Mouse (Mus musculus): ENCODE measurements around the gene Spag9. TPM values are rescaled to one million over a fixed set of nuclear protein-coding genes. Genes with fewer than 3 reads are reported as not detected.

Spag9 gene
- polyA plus RNA-seq, 1 experiment from 2014 or later, result 89.6 TPM

DNA sequence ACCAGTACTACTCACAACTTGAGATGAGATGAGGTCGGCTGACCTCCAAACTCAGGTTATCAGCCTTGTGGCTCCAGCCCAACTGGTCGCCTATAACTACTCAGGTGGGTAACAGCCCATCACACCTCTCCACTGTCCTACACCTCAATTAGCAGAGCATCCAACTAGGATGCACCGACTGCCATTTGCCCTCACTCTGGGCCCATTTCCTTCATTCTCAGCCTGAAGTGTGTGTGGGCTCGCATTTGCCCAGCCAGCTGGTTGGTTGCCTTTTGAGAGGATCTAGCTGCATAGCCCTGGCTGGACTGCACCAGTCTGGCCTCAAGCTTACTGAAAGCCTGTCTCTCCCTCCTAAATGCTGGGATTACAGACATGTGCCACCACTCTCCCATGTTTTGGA, 38.1 kb upstream of the Spag9 start:
- no peak overlapping the region for H3K9ac ChIP-seq (ENCODE audit: low read length)
- peaks cover 9% of the 10 kb centered on the region for H3K4me1 ChIP-seq (ENCODE audit: control insufficient read depth, insufficient read depth, low read length)
- H3K36me3 ChIP-seq (ENCODE audit: control insufficient read depth, insufficient read depth, low read length), result peaks cover 61% of the 10 kb centered on the region
- 87% methylated on average over 4 of the region's 4 CpGs for WGBS
- H3K27ac ChIP-seq (ENCODE audit: low read depth, low read length), result no peak overlapping the region
- H3K4me3 ChIP-seq (ENCODE audit: low read depth, low read length), result no peak overlapping the region
- DNase-seq (ENCODE audit: low spot score) (no peak), ATAC-seq (no peak)
- no peaks in the 10 kb centered on the region for H3K27me3 ChIP-seq (replicated peaks; ENCODE audit: control insufficient read depth, insufficient read depth, low read length)
- H3K4me2 ChIP-seq (ENCODE audit: low read length), result no peak overlapping the region
- H3K9me3 ChIP-seq (replicated peaks; ENCODE audit: control insufficient read depth, low read length), result no peaks in the 10 kb centered on the region

DNA sequence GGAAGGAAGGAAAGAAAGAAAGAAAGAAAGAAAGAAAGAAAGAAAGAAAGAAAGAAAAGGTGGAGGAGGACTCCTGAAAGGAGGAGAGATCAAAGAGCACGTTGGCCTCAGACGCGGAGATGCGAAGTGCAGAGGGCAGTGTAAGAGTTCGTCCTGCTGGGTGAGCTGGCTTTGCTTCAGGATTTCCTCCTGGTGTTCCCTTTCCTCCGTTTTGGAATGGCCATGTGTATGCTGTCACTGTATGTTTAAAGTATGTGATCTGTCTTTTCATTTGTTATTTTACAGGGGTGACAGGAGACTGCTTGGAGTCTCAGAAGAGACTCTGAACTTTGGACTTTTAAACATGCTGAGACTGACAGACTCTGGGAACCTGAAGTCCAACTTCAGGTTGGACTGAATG, 34.4 kb upstream of the Spag9 start:
- Histone ChIP-seq H3K27me3 (replicated peaks; ENCODE audit: control insufficient read depth, insufficient read depth, low read length) (no peaks in the 10 kb centered on the region), H3K9me3 (replicated peaks; ENCODE audit: control insufficient read depth, low read length) (no peaks in the 10 kb centered on the region), H3K36me3 (ENCODE audit: control insufficient read depth, insufficient read depth, low read length) (peaks cover 83% of the 10 kb centered on the region), H3K4me2 (ENCODE audit: low read length) (no peak overlapping the region), H3K4me3 (ENCODE audit: low read depth, low read length) (no peak overlapping the region), H3K9ac (ENCODE audit: low read length) (no peak overlapping the region), H3K27ac (ENCODE audit: low read depth, low read length) (no peak overlapping the region), H3K4me1 (ENCODE audit: control insufficient read depth, insufficient read depth, low read length) (no peaks in the 10 kb centered on the region; the same call in 1 of the 2 replicates)
- 93% methylated on average over 6 of the region's 6 CpGs for WGBS
- no peak for ATAC-seq
- no peak for DNase-seq (ENCODE audit: low spot score)

- no peak for DNase-seq (ENCODE audit: low spot score)
- no peak for ATAC-seq
- H3K27me3 ChIP-seq (replicated peaks; ENCODE audit: control insufficient read depth, insufficient read depth, low read length), result no peaks in the 10 kb centered on the region
- no peak overlapping the region for H3K4me2 ChIP-seq (ENCODE audit: low read length)
- WGBS, result 83% methylated on average over 4 of the region's 4 CpGs
- H3K27ac ChIP-seq (ENCODE audit: low read depth, low read length), result no peak overlapping the region
- no peak overlapping the region for H3K4me3 ChIP-seq (ENCODE audit: low read depth, low read length)
- H3K9ac ChIP-seq (ENCODE audit: low read length), result no peak overlapping the region
- H3K36me3 ChIP-seq (ENCODE audit: control insufficient read depth, insufficient read depth, low read length), result peaks cover 77% of the 10 kb centered on the region
- H3K9me3 ChIP-seq (replicated peaks; ENCODE audit: control insufficient read depth, low read length), result no peaks in the 10 kb centered on the region
- H3K4me1 ChIP-seq (ENCODE audit: control insufficient read depth, insufficient read depth, low read length), result 0 out of 2 replicates have a peak, but pooled peaks cover 3% of the 10 kb centered on the region
Measured at GRCm38 (mm10) chr11:93963013-93963412, 32.9 kb upstream of the Spag9 start.

- H3K27me3 ChIP-seq (replicated peaks; ENCODE audit: control insufficient read depth, insufficient read depth, low read length), result no peaks in the 10 kb centered on the region
- DNase-seq (ENCODE audit: low spot score) (no peak), ATAC-seq (no peak)
- WGBS, result 95% methylated on average over 6 of the region's 6 CpGs
- H3K9ac ChIP-seq (ENCODE audit: low read length), result no peak overlapping the region
- no peak overlapping the region for H3K27ac ChIP-seq (ENCODE audit: low read depth, low read length)
- H3K36me3 ChIP-seq (ENCODE audit: control insufficient read depth, insufficient read depth, low read length), result peaks cover 54% of the 10 kb centered on the region
- no peaks in the 10 kb centered on the region for H3K9me3 ChIP-seq (replicated peaks; ENCODE audit: control insufficient read depth, low read length)
- H3K4me3 ChIP-seq (ENCODE audit: low read depth, low read length), result no peak overlapping the region
- H3K4me2 ChIP-seq (ENCODE audit: low read length), result no peak overlapping the region
- 0 out of 2 replicates have a peak, but pooled peaks cover 7% of the 10 kb centered on the region for H3K4me1 ChIP-seq (ENCODE audit: control insufficient read depth, insufficient read depth, low read length)
Measured at GRCm38 (mm10) chr11:93965391-93965790, 30.5 kb upstream of the Spag9 start.

GRCm38 (mm10) chr11:93967381-93967780, 28.5 kb upstream of the Spag9 start:
- H3K4me2 ChIP-seq (ENCODE audit: low read length), result peak overlapping the region; percentile 73
- DNase-seq (ENCODE audit: low spot score) (peak; percentile 8), ATAC-seq (no peak)

DNA sequence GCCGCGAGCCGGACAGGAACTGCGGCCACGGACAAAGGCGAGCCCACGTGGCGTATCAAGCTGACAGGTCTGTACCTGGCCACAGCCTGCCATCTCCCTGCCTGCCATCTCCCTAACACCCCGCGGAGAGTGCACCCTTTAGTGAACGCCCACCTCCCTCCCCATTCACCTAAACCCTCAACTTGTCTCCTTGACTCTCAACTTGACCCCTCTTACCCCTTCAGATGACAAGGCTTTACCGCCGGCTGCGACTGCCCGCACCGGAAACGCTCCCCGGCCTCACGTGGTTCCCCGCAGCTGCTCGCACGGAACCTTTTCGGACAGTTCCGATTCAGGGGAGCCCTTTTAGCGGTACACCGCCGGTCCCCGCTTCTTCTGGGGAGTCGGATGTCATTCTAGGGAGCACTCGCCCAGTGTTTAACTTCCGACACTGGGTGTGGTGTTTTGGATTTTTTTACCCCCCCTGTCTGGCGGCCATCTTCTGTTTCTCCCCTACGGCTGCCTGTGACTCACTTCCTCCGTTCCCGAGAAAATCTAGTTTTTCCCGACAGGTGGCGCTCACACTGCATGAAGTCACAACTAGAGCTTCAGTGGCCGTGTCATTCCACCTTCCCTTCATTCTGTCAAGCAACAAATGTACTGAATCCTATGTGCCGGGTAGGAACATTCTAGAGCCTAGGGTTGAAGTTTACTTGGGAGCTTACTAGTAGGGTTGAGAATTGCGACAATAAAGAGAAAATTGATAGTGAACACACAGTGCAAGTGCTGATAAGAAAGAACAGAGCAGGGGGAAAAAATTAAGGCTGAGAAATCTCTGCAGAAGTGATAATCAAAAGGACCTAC, 27.7 kb upstream of the Spag9 start, which contains the start of the genes Gm20390 and Nme1:
TSS of gene Gm20390 (minus strand) at position 289 of the 843 bp plus-strand sequence.
TSS of gene Nme1 (minus strand) at position 517 of the 843 bp plus-strand sequence.
- peak within 1 kb of the TSS; percentile 72 for H3K4me3 ChIP-seq (ENCODE audit: low read depth, low read length)
- peak within 1 kb of the TSS; percentile 71 for H3K27ac ChIP-seq (ENCODE audit: low read depth, low read length)
- ATAC-seq (peak; percentile 96), DNase-seq (ENCODE audit: low spot score) (peak; percentile 99)
- peak within 1 kb of the TSS; percentile 73 for H3K4me2 ChIP-seq (ENCODE audit: low read length)
- 0 out of 2 replicates have a peak, but pooled peaks cover 7% of the 10 kb centered on the region for H3K4me1 ChIP-seq (ENCODE audit: control insufficient read depth, insufficient read depth, low read length)
- WGBS, result under 1% methylated on average over 40 of the region's 40 CpGs
- H3K9me3 ChIP-seq (replicated peaks; ENCODE audit: control insufficient read depth, low read length), result no peaks in the 10 kb centered on the region
- H3K36me3 ChIP-seq (ENCODE audit: control insufficient read depth, insufficient read depth, low read length), result peaks cover 27% of the 10 kb centered on the region
- H3K27me3 ChIP-seq (replicated peaks; ENCODE audit: control insufficient read depth, insufficient read depth, low read length), result no peaks in the 10 kb centered on the region
- peak within 1 kb of the TSS; percentile 78 for H3K9ac ChIP-seq (ENCODE audit: low read length)

More at GRCm38 (mm10) chr11:93967381-93967780, 28.5 kb upstream of the Spag9 start:
- Histone ChIP-seq H3K4me1 (ENCODE audit: control insufficient read depth, insufficient read depth, low read length) (0 out of 2 replicates have a peak, but pooled peaks cover 7% of the 10 kb centered on the region), H3K4me3 (ENCODE audit: low read depth, low read length) (peak overlapping the region; percentile 72), H3K27ac (ENCODE audit: low read depth, low read length) (peak overlapping the region; percentile 71; the same call in 1 of the 2 replicates), H3K9ac (ENCODE audit: low read length) (peak overlapping the region; percentile 78), H3K9me3 (replicated peaks; ENCODE audit: control insufficient read depth, low read length) (no peaks in the 10 kb centered on the region), H3K36me3 (ENCODE audit: control insufficient read depth, insufficient read depth, low read length) (peaks cover 36% of the 10 kb centered on the region), H3K27me3 (replicated peaks; ENCODE audit: control insufficient read depth, insufficient read depth, low read length) (no peaks in the 10 kb centered on the region)
- WGBS, result 3% methylated on average over 11 of the region's 11 CpGs

GRCm38 (mm10) chr11:93968848-93969128, 27.1 kb upstream of the Spag9 start:
- WGBS, result 47% methylated on average over 6 of the region's 6 CpGs
- Histone ChIP-seq H3K4me2 (ENCODE audit: low read length) (peak overlapping the region; percentile 47), H3K9ac (ENCODE audit: low read length) (peak overlapping the region; percentile 53; the same call in 1 of the 2 replicates), H3K9me3 (replicated peaks; ENCODE audit: control insufficient read depth, low read length) (no peaks in the 10 kb centered on the region), H3K27me3 (replicated peaks; ENCODE audit: control insufficient read depth, insufficient read depth, low read length) (no peaks in the 10 kb centered on the region), H3K27ac (ENCODE audit: low read depth, low read length) (peak overlapping the region; percentile 63; the same call in 1 of the 2 replicates), H3K4me3 (ENCODE audit: low read depth, low read length) (peak overlapping the region; percentile 72), H3K4me1 (ENCODE audit: control insufficient read depth, insufficient read depth, low read length) (0 out of 2 replicates have a peak, but pooled peaks cover 7% of the 10 kb centered on the region), H3K36me3 (ENCODE audit: control insufficient read depth, insufficient read depth, low read length) (peaks cover 22% of the 10 kb centered on the region)
- ATAC-seq (0 out of 2 replicates have a peak, but pooled peaks have one; percentile 2), DNase-seq (ENCODE audit: low spot score) (no peak)

DNA sequence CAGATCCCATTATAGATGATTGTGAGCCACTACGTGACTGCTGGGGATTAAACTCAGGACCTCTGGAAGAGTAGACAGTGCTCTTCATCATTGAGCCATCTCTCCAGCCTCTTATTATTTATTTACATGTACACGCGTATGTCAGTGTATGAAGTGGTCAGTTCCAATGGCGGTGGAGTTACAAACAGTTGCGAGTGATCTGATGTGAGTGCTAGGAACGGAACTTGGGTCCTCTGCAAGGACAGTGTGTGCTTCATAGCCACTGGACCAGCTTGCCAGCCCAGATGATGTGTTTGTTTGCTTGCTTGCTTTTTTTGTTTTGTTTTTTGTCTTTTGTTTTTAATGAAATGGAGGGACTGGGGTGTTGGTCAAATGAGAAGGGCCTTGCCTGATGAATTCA, 26.7 kb upstream of the Spag9 start:
- ATAC-seq (no peak), DNase-seq (ENCODE audit: low spot score) (no peak)
- H3K27ac ChIP-seq (ENCODE audit: low read depth, low read length), result no peak overlapping the region
- no peak overlapping the region for H3K4me3 ChIP-seq (ENCODE audit: low read depth, low read length)
- H3K4me1 ChIP-seq (ENCODE audit: control insufficient read depth, insufficient read depth, low read length), result 0 out of 2 replicates have a peak, but pooled peaks cover 7% of the 10 kb centered on the region
- WGBS, result 92% methylated on average over 6 of the region's 6 CpGs
- H3K9ac ChIP-seq (ENCODE audit: low read length), result no peak overlapping the region; the same call in 1 of the 2 replicates
- H3K4me2 ChIP-seq (ENCODE audit: low read length), result peak overlapping the region; percentile 47; the same call in 1 of the 2 replicates
- H3K9me3 ChIP-seq (replicated peaks; ENCODE audit: control insufficient read depth, low read length), result no peaks in the 10 kb centered on the region
- no peaks in the 10 kb centered on the region for H3K27me3 ChIP-seq (replicated peaks; ENCODE audit: control insufficient read depth, insufficient read depth, low read length)
- H3K36me3 ChIP-seq (ENCODE audit: control insufficient read depth, insufficient read depth, low read length), result peaks cover 18% of the 10 kb centered on the region

- 68% methylated on average over 1 of the region's 1 CpGs for WGBS
- H3K9me3 ChIP-seq (replicated peaks; ENCODE audit: control insufficient read depth, low read length), result no peaks in the 10 kb centered on the region
- DNase-seq (ENCODE audit: low spot score) (no peak), ATAC-seq (no peak)
- H3K4me1 ChIP-seq (ENCODE audit: control insufficient read depth, insufficient read depth, low read length), result 0 out of 2 replicates have a peak, but pooled peaks cover 7% of the 10 kb centered on the region
- H3K27me3 ChIP-seq (replicated peaks; ENCODE audit: control insufficient read depth, insufficient read depth, low read length), result no peaks in the 10 kb centered on the region
- no peak overlapping the region for H3K9ac ChIP-seq (ENCODE audit: low read length)
- H3K4me2 ChIP-seq (ENCODE audit: low read length), result no peak overlapping the region
- H3K27ac ChIP-seq (ENCODE audit: low read depth, low read length), result no peak overlapping the region
- H3K4me3 ChIP-seq (ENCODE audit: low read depth, low read length), result no peak overlapping the region
- H3K36me3 ChIP-seq (ENCODE audit: control insufficient read depth, insufficient read depth, low read length), result peaks cover 12% of the 10 kb centered on the region
Measured at GRCm38 (mm10) chr11:93969799-93970198, 26.1 kb upstream of the Spag9 start.

Data from forebrain, embryonic 14.5 days (tissue).